In genomic region chr9:66127193-66127546, GRCm38 (mm10) we compare ENCODE assay signal across 8 mouse cellular contexts. TPM values are rescaled to one million over a fixed set of nuclear protein-coding genes. Genes with fewer than 3 reads are reported as not detected.
DNase-seq lines count a peak whose midpoint lies in the region; ATAC-seq and TF ChIP-seq lines count a peak whose summit lies in the region.

No protein-coding gene starts in this region.

- peak overlapping the region; percentile 75 for H3K4me3 ChIP-seq in heart, embryonic 10.5 days
- H3K4me3 ChIP-seq in ES-Bruce4 (ENCODE audit: low read depth, low read length), result peak overlapping the region; percentile 98
- H3K4me3 ChIP-seq in forebrain, embryonic 12.5 days (replicated peaks), result peak overlapping the region; percentile 53
- peak overlapping the region; percentile 81 to 88 for H3K4me3 ChIP-seq in liver, embryonic 14.5 days (ENCODE audit: insufficient read depth in 1 of 2, low read depth in 2 of 2, low read length in 2 of 2)

- TF ChIP-seq CTCF in ES-Bruce4 (IDR thresholded peaks at IDR 0.05; ENCODE audit: low read depth, low read length), result no peak
- no peak for TF ChIP-seq CTCF in liver, embryonic 14.5 days (IDR thresholded peaks at IDR 0.05; ENCODE audit: low read depth)

- H3K9me3 ChIP-seq in heart, embryonic 10.5 days, result no peaks in the 10 kb centered on the region
- no peaks in the 10 kb centered on the region for H3K9me3 ChIP-seq in ES-Bruce4 (replicated peaks; ENCODE audit: control insufficient read depth, insufficient read depth, low read length, poor library complexity, severe bottlenecking)
- no peaks in the 10 kb centered on the region for H3K9me3 ChIP-seq in forebrain, embryonic 12.5 days
- no peaks in the 10 kb centered on the region for H3K9me3 ChIP-seq in liver, embryonic 14.5 days (ENCODE audit: control insufficient read depth, low read length)

- intact Hi-C loops in heart, postnatal 10 days (cut with DNase I), result no loop called here

- peak overlapping the region; percentile 93 for H3K27ac ChIP-seq in heart, embryonic 10.5 days
- no peak overlapping the region for H3K27ac ChIP-seq in ES-Bruce4 (ENCODE audit: insufficient read depth, low read length)
- peak overlapping the region; percentile 36; the same call in 1 of the 2 replicates for H3K27ac ChIP-seq in forebrain, embryonic 12.5 days
- peak overlapping the region; percentile 84 for H3K27ac ChIP-seq in liver, embryonic 14.5 days

- no peak for TF ChIP-seq POLR2A in ES-Bruce4 (IDR thresholded peaks at IDR 0.05; ENCODE audit: insufficient read depth, low read length)

- H3K27me3 ChIP-seq in heart, embryonic 10.5 days (ENCODE audit: insufficient read depth, poor library complexity, severe bottlenecking), result no peaks in the 10 kb centered on the region
- no peaks in the 10 kb centered on the region for H3K27me3 ChIP-seq in ES-Bruce4 (ENCODE audit: control insufficient read depth, insufficient read depth, low read length, poor library complexity, severe bottlenecking)
- H3K27me3 ChIP-seq in forebrain, embryonic 12.5 days, result no peaks in the 10 kb centered on the region
- H3K27me3 ChIP-seq in liver, embryonic 14.5 days (ENCODE audit: control insufficient read depth, insufficient read depth, low read length), result no peaks in the 10 kb centered on the region

- peak overlapping the region; percentile 70 for H3K4me2 ChIP-seq in forebrain, embryonic 12.5 days
- H3K4me2 ChIP-seq in liver, embryonic 14.5 days (ENCODE audit: low read depth), result peak overlapping the region; percentile 96

- ATAC-seq in forebrain, embryonic 12.5 days (ENCODE audit: low FRiP score), result no peak
- no peak for ATAC-seq in liver, embryonic 14.5 days (ENCODE audit: insufficient read depth)

- WGBS in heart, embryonic 10.5 days, result 43% methylated on average over 6 of the region's 6 CpGs
- 62% methylated on average over 6 of the region's 6 CpGs for WGBS in forebrain, embryonic 12.5 days
- WGBS in liver, embryonic 14.5 days (ENCODE audit: insufficient replicate concordance), result 11% methylated on average over 6 of the region's 6 CpGs

- no peak for TF ChIP-seq EP300 in ES-Bruce4 (IDR thresholded peaks at IDR 0.05; ENCODE audit: insufficient read depth, low read depth, low read length)
- TF ChIP-seq EP300 in liver, embryonic 14.5 days (IDR thresholded peaks at IDR 0.05; ENCODE audit: low read depth), result no peak

- H3K36me3 ChIP-seq in heart, embryonic 10.5 days, result peaks cover 14% of the 10 kb centered on the region; the same call in 1 of the 2 replicates
- H3K36me3 ChIP-seq in ES-Bruce4 (ENCODE audit: control insufficient read depth, insufficient read depth, low read length, poor library complexity, severe bottlenecking), result no peaks in the 10 kb centered on the region
- no peaks in the 10 kb centered on the region for H3K36me3 ChIP-seq in forebrain, embryonic 12.5 days (replicated peaks)
- peaks cover 14% of the 10 kb centered on the region for H3K36me3 ChIP-seq in liver, embryonic 14.5 days (replicated peaks; ENCODE audit: control insufficient read depth, insufficient read depth, low read depth)

- H3K4me1 ChIP-seq in heart, embryonic 10.5 days, result peaks cover 30% of the 10 kb centered on the region
- H3K4me1 ChIP-seq in ES-Bruce4 (ENCODE audit: control insufficient read depth, insufficient read depth, low read length), result peaks cover 1% of the 10 kb centered on the region
- peaks cover 41% of the 10 kb centered on the region for H3K4me1 ChIP-seq in forebrain, embryonic 12.5 days
- peaks cover 26 to 38% of the 10 kb centered on the region in 2 experiments for H3K4me1 ChIP-seq in liver, embryonic 14.5 days (replicated peaks; ENCODE audit: control insufficient read depth in 2 of 2, insufficient read depth in 2 of 2, low read length in 1 of 2)

- peak overlapping the region; percentile 84 for H3K9ac ChIP-seq in ES-Bruce4 (ENCODE audit: low read depth, poor library complexity, severe bottlenecking)
- peak overlapping the region; percentile 68 for H3K9ac ChIP-seq in forebrain, embryonic 12.5 days
- H3K9ac ChIP-seq in liver, embryonic 14.5 days (replicated peaks), result peak overlapping the region; percentile 86

- DNase-seq in heart, embryonic 10.5 days (ENCODE audit: low spot score), result no peak
- no peak for DNase-seq in heart, postnatal 10 days
- no peak for DNase-seq in liver, embryonic 14.5 days (ENCODE audit: low read depth in 3 of 3, low spot score in 3 of 3)
- DNase-seq in layer of hippocampus, adult 11-12 months (ENCODE audit: low spot score), result no peak
- DNase-seq in B cell, adult 2 months, result no peak
- DNase-seq in layer of hippocampus, adult 18-20 months (ENCODE audit: low spot score in 2 of 2), result no peak

RNA-seq across cellular contexts. Expression of gene Ciao2a, which starts 0.8 kb away (rescaled TPM):
- 174 TPM in 2 replicates for polyA plus RNA-seq in heart, embryonic 10.5 days (2016; fragmentation: Nextera tagmentation; extraction: Ambion mirVana)
- 10 to 100 TPM; 84.0 to 85.4 TPM for total RNA-seq in heart, postnatal 10 days (2021)
- 30.0 and 37.4 TPM in 2 replicates for polyA plus RNA-seq in ES-Bruce4 (2011; ENCODE audit: insufficient read depth, insufficient read length, low read depth, missing spikeins)
- 122 and 139 TPM in 2 replicates for polyA plus RNA-seq in forebrain, embryonic 12.5 days (2016; fragmentation: Nextera tagmentation; extraction: Ambion mirVana)
- polyA plus RNA-seq in liver, embryonic 14.5 days (2012; rRNA removed), result 32.3 and 50.1 TPM in 2 replicates
- polyA plus RNA-seq in liver, embryonic 14.5 days (2014; fragmentation: Nextera tagmentation; extraction: Ambion mirVana), result 129 and 132 TPM in 2 replicates
- total RNA-seq in layer of hippocampus, adult 18-20 months (2021), result 10 to 100 TPM; 29.4 to 30.5 TPM

RNA-seq across cellular contexts. Expression of gene Snx1, which starts 0.8 kb away (rescaled TPM):
- polyA plus RNA-seq in heart, embryonic 10.5 days (2016; fragmentation: Nextera tagmentation; extraction: Ambion mirVana), result 81.9 and 101 TPM in 2 replicates
- 10 to 100 TPM; 38.5 to 41.3 TPM for total RNA-seq in heart, postnatal 10 days (2021)
- polyA plus RNA-seq in ES-Bruce4 (2011; ENCODE audit: insufficient read depth, insufficient read length, low read depth, missing spikeins), result 34.7 and 34.8 TPM in 2 replicates
- polyA plus RNA-seq in forebrain, embryonic 12.5 days (2016; fragmentation: Nextera tagmentation; extraction: Ambion mirVana), result 130 and 135 TPM in 2 replicates
- polyA plus RNA-seq in liver, embryonic 14.5 days (2012; rRNA removed), result 31.8 and 47.7 TPM in 2 replicates
- polyA plus RNA-seq in liver, embryonic 14.5 days (2014; fragmentation: Nextera tagmentation; extraction: Ambion mirVana), result 66.0 and 68.3 TPM in 2 replicates
- total RNA-seq in layer of hippocampus, adult 18-20 months (2021), result 10 to 100 TPM; 91.8 to 94.8 TPM

RNA-seq across cellular contexts. Expression of gene Dapk2, which starts 30.9 kb away (rescaled TPM):
- 7.8 and 8.5 TPM in 2 replicates for polyA plus RNA-seq in heart, embryonic 10.5 days (2016; fragmentation: Nextera tagmentation; extraction: Ambion mirVana)
- 1 to 10 TPM; 5.1 to 5.3 TPM for total RNA-seq in heart, postnatal 10 days (2021)
- 0.45 and 0.59 TPM in 2 replicates for polyA plus RNA-seq in ES-Bruce4 (2011; ENCODE audit: insufficient read depth, insufficient read length, low read depth, missing spikeins)
- 6.2 and 6.9 TPM in 2 replicates for polyA plus RNA-seq in forebrain, embryonic 12.5 days (2016; fragmentation: Nextera tagmentation; extraction: Ambion mirVana)
- 7.3 and 11.7 TPM in 2 replicates for polyA plus RNA-seq in liver, embryonic 14.5 days (2012; rRNA removed)
- polyA plus RNA-seq in liver, embryonic 14.5 days (2014; fragmentation: Nextera tagmentation; extraction: Ambion mirVana), result 24.6 and 25.2 TPM in 2 replicates
- total RNA-seq in layer of hippocampus, adult 18-20 months (2021), result under 1 TPM; 0.76 to 0.92 TPM

RNA-seq across cellular contexts. Expression of gene Snx22, which starts 57.7 kb away (rescaled TPM):
- 2.1 and 3.1 TPM in 2 replicates for polyA plus RNA-seq in heart, embryonic 10.5 days (2016; fragmentation: Nextera tagmentation; extraction: Ambion mirVana)
- total RNA-seq in heart, postnatal 10 days (2021), result 1 to 10 TPM in 1 of 2 experiments, under 1 TPM in 1; 0.81 to 1.1 TPM
- 0.38 and 0.39 TPM in 2 replicates for polyA plus RNA-seq in ES-Bruce4 (2011; ENCODE audit: insufficient read depth, insufficient read length, low read depth, missing spikeins)
- polyA plus RNA-seq in forebrain, embryonic 12.5 days (2016; fragmentation: Nextera tagmentation; extraction: Ambion mirVana), result 3.3 and 4.0 TPM in 2 replicates
- polyA plus RNA-seq in liver, embryonic 14.5 days (2012; rRNA removed), result 26.7 and 32.8 TPM in 2 replicates
- 25.4 and 26.5 TPM in 2 replicates for polyA plus RNA-seq in liver, embryonic 14.5 days (2014; fragmentation: Nextera tagmentation; extraction: Ambion mirVana)
- 1 to 10 TPM; 5.9 to 6.1 TPM for total RNA-seq in layer of hippocampus, adult 18-20 months (2021)
